Mouse (Mus musculus): ENCODE results near the gene Sptssb.

Sptssb gene

GRCm38 (mm10) chr3:69859858-69860588, at the start of gene Sptssb:
Gene Sptssb, minus strand, starts transcription at chr3:69859940.
- DNase-seq: peak; percentile 69

- no peak for DNase-seq
Observed at GRCm38 (mm10) chr3:69908074-69908473, 48.3 kb upstream of the Sptssb start.

- no peak for DNase-seq
Observed at GRCm38 (mm10) chr3:69907564-69907963, 47.8 kb upstream of the Sptssb start.

- DNase-seq: no peak
Observed at GRCm38 (mm10) chr3:69902787-69903477, 43.2 kb upstream of the Sptssb start.

GRCm38 (mm10) chr3:69902382-69902781, 42.6 kb upstream of the Sptssb start:
- no peak for DNase-seq

- no peak for DNase-seq
Observed at GRCm38 (mm10) chr3:69901874-69902381, 42.2 kb upstream of the Sptssb start.

- no peak for DNase-seq
Observed at GRCm38 (mm10) chr3:69900335-69900734, 40.6 kb upstream of the Sptssb start.

GRCm38 (mm10) chr3:69897917-69898594, 38.3 kb upstream of the Sptssb start:
- no peak for DNase-seq

- DNase-seq: no peak
Observed at GRCm38 (mm10) chr3:69895516-69895915, 35.8 kb upstream of the Sptssb start.

GRCm38 (mm10) chr3:69892187-69893094, 32.7 kb upstream of the Sptssb start:
- no peak for DNase-seq

- DNase-seq: peak; percentile 9
Observed at GRCm38 (mm10) chr3:69885866-69886265, 26.1 kb upstream of the Sptssb start.

GRCm38 (mm10) chr3:69883710-69884109, 24.0 kb upstream of the Sptssb start:
- DNase-seq: no peak

GRCm38 (mm10) chr3:69877538-69877937, 17.8 kb upstream of the Sptssb start:
- DNase-seq: no peak

- DNase-seq: no peak
Observed at GRCm38 (mm10) chr3:69874721-69875120, 15.0 kb upstream of the Sptssb start.

GRCm38 (mm10) chr3:69872661-69873327, 13.1 kb upstream of the Sptssb start:
- DNase-seq: no peak

GRCm38 (mm10) chr3:69871174-69871573, 11.4 kb upstream of the Sptssb start:
- DNase-seq: no peak

GRCm38 (mm10) chr3:69869702-69870101, 10.0 kb upstream of the Sptssb start:
- no peak for DNase-seq

- no peak for DNase-seq
Observed at GRCm38 (mm10) chr3:69861789-69862395, 2.2 kb upstream of the Sptssb start.

- no peak for DNase-seq
Observed at GRCm38 (mm10) chr3:69860589-69861521, 1.1 kb upstream of the Sptssb start.

- no peak for DNase-seq
Observed at GRCm38 (mm10) chr3:69839485-69839884, 20.3 kb downstream of the Sptssb start.
